Mouse (Mus musculus) spleen, adult 10 weeks (tissue): ENCODE results near the gene Otof. TPM values are rescaled to one million over a fixed set of nuclear protein-coding genes. Genes with fewer than 3 reads are reported as not detected.

Experiments
- polyA plus RNA-seq: library from polyadenylated mRNA; stranded (reverse); fragments of 350-450 nt; fragmentation: Illumina TruSeq; extraction: RNeasy Lipid Tissue Mini Kit (QIAGEN cat#74804); gene quantifications from one replicate; pipeline ENCODE4 v1.2.3, GENCODE M21; 2015; ENCODE audit warnings: low replicate concordance; ENCODE audit not compliant: insufficient read depth

Gene Otof
- not detected for polyA plus RNA-seq

DNA sequence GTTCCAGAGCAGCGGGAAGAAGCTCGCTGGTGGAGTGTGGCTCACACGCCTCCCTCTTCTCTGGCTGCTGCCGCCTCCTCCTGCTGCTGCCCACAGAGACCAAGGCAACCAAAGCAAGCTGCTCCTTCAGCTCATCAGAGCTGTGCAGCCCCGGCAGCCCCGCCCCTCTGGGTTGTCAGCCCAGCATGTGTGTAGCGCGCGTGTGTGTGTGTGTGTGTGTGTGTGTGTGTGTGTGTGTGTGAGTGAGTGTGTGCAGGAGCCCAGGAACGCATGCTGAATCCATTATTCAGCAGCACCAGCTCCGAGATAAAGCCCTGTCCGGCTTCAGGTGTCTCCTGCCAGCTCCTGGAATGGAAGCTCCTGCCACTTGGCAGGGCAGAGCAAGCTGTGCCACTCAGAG is at the start of gene Otof:
TSS of gene Otof (minus strand) at position 112 of the 400 bp plus-strand sequence.

GRCm38 (mm10) chr5:30465861-30466260 is 4.1 kb upstream of the Otof start, which contains the start of gene 1700001C02Rik:
TSS of gene 1700001C02Rik (plus strand) at chr5:30466047.

Other genes with a start within 250 kb of the Otof start
- gene Selenoi, start 229.4 kb downstream of the Otof start, polyA plus RNA-seq: 19.7 TPM
- 4.0 TPM for gene Drc1, start 180.5 kb downstream of the Otof start, polyA plus RNA-seq
- gene 1700001C02Rik, start 4.1 kb upstream of the Otof start, polyA plus RNA-seq: not detected
- gene Cib4, start 83.9 kb upstream of the Otof start, polyA plus RNA-seq: not detected
- gene Kcnk3, start 126.2 kb upstream of the Otof start, polyA plus RNA-seq: 1.4 TPM
- 18.1 TPM for gene Slc35f6, start 186.0 kb upstream of the Otof start, polyA plus RNA-seq
- gene Cenpa, start 204.8 kb upstream of the Otof start, polyA plus RNA-seq: 67.7 TPM
- 0.04 TPM for gene Dpysl5, start 249.6 kb upstream of the Otof start, polyA plus RNA-seq